Mouse (Mus musculus) liver, adult (tissue): Measurements from ENCODE around the gene BC048403.

ENCODE experiments used
- GATA4 ChIP-seq: IDR thresholded peaks from 2 replicates; pipeline ENCODE4 v1.6.1; 2014; ENCODE audit warnings: mild to moderate bottlenecking, low read length; ENCODE audit not compliant: insufficient replicate concordance

BC048403 gene

GRCm38 (mm10) chr10:121737256-121737655, 2.5 kb upstream of the BC048403 start:
- TF ChIP-seq GATA4, result no peak

GRCm38 (mm10) chr10:121742336-121742735, 2.6 kb downstream of the BC048403 start:
- TF ChIP-seq GATA4, result no peak

- no peak for TF ChIP-seq GATA4
Measured at GRCm38 (mm10) chr10:121750175-121750574, 10.4 kb downstream of the BC048403 start.

GRCm38 (mm10) chr10:121754237-121754636, 14.5 kb downstream of the BC048403 start:
- TF ChIP-seq GATA4, result no peak

- no peak for TF ChIP-seq GATA4
Measured at GRCm38 (mm10) chr10:121755822-121756221, 16.1 kb downstream of the BC048403 start.

GRCm38 (mm10) chr10:121756677-121757076, 16.9 kb downstream of the BC048403 start:
- no peak for TF ChIP-seq GATA4

GRCm38 (mm10) chr10:121759095-121759494, 19.4 kb downstream of the BC048403 start:
- TF ChIP-seq GATA4, result no peak

GRCm38 (mm10) chr10:121762141-121762540, 22.4 kb downstream of the BC048403 start:
- TF ChIP-seq GATA4, result no peak

- no peak for TF ChIP-seq GATA4
Measured at GRCm38 (mm10) chr10:121763191-121763590, 23.5 kb downstream of the BC048403 start.

- TF ChIP-seq GATA4, result no peak
Measured at GRCm38 (mm10) chr10:121764469-121765173, 24.9 kb downstream of the BC048403 start.

GRCm38 (mm10) chr10:121765174-121766057, 25.7 kb downstream of the BC048403 start:
- no peak for TF ChIP-seq GATA4

- no peak for TF ChIP-seq GATA4
Measured at GRCm38 (mm10) chr10:121769711-121770110, 30.0 kb downstream of the BC048403 start.

- TF ChIP-seq GATA4, result no peak
Measured at GRCm38 (mm10) chr10:121770624-121771577, 31.2 kb downstream of the BC048403 start.

GRCm38 (mm10) chr10:121773813-121774212, 34.1 kb downstream of the BC048403 start:
- no peak for TF ChIP-seq GATA4

- no peak for TF ChIP-seq GATA4
Measured at GRCm38 (mm10) chr10:121775990-121776389, 36.3 kb downstream of the BC048403 start.
